Mouse (Mus musculus) cortical plate, adult 2 months (tissue): ENCODE measurements around the gene Npb.

ENCODE experiments used
- CTCF ChIP-seq: fragments of 200-500 bp; IDR thresholded peaks from 2 replicates; pipeline ENCODE4 v1.5.1; 2011; ENCODE audit warnings: mild to moderate bottlenecking, control low read depth, low read length; ENCODE audit not compliant: insufficient read depth; ENCODE audit errors: extremely low read depth
- POLR2A ChIP-seq: fragments of 200-500 bp; IDR thresholded peaks from 2 replicates; pipeline ENCODE4 v1.6.1; 2011; ENCODE audit warnings: mild to moderate bottlenecking, low read length, control low read depth; ENCODE audit not compliant: insufficient read depth; ENCODE audit errors: extremely low read depth

GRCm38 (mm10) chr11:120642939-120643600, 34.8 kb downstream of the Npb start:
- TF ChIP-seq POLR2A (no peak), CTCF (no peak)
